Mouse (Mus musculus) natural killer cell, adult 2 months (primary cell): Measurements from ENCODE around the gene Kcnk4.

Source experiments
- DNase-seq, 2 experiments: peaks; one replicate each; pipeline ENCODE4 v3.0.0; 2022; ENCODE audit warnings: low spot score in 2 of 2

Kcnk4 gene

GRCm38 (mm10) chr19:6892512-6892911 lies 41.8 kb downstream of the Kcnk4 start:
- no peak for DNase-seq

GRCm38 (mm10) chr19:6877965-6878364 lies 56.4 kb downstream of the Kcnk4 start:
- no peak for DNase-seq

DNA sequence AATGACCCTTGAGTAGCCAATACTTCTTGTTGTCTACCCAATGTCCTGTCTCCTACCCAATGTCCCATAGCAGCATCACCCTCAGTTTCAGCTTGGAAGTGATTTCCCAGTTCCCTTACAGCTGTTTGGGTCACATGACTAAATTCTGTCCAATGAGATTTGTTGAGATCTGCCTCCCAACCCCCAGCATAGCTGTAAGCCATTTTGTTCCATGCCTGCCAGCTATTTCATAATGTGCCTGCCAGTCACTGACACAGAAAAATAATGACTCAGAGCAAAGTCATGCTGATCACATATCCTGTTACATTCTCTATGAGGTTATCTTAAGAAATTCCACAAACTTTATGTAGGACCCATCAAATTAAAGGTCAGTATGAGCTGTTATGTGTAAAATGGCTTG lies 57.5 kb downstream of the Kcnk4 start:
- DNase-seq = no peak

GRCm38 (mm10) chr19:6875834-6876233 lies 58.5 kb downstream of the Kcnk4 start:
- DNase-seq = no peak

- no peak for DNase-seq
Measured at GRCm38 (mm10) chr19:6874257-6874656, 60.1 kb downstream of the Kcnk4 start.
